Mouse (Mus musculus): ENCODE results near the gene Ppara.
A peak's percentile ranks its signal among the peaks of the same experiment; 100 is the strongest.

The Ppara gene

DNA sequence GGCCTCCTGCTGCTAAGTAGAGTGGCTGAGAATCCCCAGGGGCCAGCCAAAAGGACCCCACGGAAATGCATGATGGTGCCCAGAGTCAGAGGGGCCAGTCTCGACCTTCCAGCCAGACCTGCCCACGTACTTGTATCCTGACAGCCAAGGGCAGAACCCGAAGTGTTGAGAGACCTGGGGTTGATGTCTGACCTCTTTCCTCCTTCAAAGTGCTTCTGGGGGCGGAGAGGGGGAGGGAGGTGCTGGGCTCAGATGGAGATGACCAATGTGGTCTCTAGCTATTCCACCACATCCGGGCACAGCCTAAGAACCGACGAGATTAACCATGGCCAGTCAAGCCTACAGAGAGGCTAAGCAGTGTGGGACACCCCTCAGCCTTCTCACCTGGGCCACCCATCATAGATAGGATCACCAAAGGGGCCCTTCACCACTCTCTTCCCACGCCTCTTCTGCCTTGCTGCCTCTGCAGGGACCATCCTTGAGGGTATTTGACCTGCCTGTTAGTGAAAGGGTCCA lies 29.7 kb upstream of the Ppara start:
- DNase-seq (ENCODE audit: low spot score), result no peak

- DNase-seq (ENCODE audit: low spot score), result no peak
Observed at GRCm38 (mm10) chr15:85705566-85706332, 29.0 kb upstream of the Ppara start.

DNA sequence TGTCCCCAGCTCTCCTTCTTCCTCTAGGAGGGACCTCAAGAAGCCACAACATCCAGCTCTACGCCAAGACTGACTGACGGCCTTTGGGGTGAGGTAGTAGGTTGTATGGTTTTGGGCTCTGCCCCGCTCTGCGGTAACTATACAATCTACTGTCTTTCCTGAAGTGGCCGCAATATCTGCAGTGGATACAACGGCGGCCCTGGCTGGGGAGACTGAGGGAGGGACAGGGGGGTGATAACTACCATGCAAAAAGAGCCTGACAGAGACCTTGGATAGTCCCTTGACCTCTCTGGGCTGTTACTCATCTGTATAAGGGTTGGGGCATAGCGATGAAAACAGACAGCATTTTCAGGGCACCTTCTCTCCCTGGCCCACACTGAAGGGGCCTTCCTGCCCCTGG lies 28.3 kb upstream of the Ppara start:
- DNase-seq (ENCODE audit: low spot score), result no peak

GRCm38 (mm10) chr15:85707017-85707416 lies 27.8 kb upstream of the Ppara start:
- DNase-seq (ENCODE audit: low spot score), result no peak

GRCm38 (mm10) chr15:85707458-85708030 lies 27.2 kb upstream of the Ppara start:
- DNase-seq (ENCODE audit: low spot score), result no peak

DNA sequence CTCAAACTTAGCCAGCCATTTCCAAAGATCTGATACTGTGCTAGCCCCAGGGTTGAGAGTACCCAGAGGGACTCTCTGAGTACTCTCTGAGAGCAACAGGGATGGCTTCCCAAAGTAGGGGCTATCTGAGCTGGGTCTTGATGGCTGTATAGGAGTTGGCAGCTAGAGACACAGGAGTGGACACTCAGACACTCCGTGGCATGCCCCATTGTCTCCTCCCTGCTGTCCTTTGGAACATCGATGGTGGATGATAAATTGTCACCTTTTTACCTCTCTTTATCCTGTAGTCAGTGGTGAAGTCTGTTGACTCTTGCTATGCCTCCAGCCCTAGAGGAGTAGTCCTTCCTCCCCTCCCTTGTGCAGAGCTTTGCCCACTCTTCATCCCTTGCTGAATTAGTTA lies 26.6 kb upstream of the Ppara start:
- DNase-seq (ENCODE audit: low spot score), result no peak

DNA sequence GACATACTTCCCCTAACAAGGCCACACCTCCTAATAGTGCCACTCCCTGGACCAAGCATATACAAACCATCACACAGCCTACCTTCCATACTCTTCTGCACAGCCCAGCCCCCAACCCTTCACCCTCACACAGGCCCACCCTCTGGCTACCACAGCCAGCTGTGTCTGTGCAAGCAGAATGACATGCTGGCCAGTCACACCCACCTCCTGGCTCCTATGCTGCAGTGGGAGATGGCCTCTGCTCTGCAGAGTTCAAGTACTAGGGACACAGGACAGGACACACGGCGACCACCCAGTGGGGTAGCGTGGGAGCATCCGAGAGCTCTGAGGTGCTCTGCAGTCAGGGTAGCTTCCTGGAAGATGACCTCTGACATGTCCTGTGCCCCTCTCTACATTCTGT lies 25.9 kb upstream of the Ppara start:
- no peak for DNase-seq (ENCODE audit: low spot score)

DNA sequence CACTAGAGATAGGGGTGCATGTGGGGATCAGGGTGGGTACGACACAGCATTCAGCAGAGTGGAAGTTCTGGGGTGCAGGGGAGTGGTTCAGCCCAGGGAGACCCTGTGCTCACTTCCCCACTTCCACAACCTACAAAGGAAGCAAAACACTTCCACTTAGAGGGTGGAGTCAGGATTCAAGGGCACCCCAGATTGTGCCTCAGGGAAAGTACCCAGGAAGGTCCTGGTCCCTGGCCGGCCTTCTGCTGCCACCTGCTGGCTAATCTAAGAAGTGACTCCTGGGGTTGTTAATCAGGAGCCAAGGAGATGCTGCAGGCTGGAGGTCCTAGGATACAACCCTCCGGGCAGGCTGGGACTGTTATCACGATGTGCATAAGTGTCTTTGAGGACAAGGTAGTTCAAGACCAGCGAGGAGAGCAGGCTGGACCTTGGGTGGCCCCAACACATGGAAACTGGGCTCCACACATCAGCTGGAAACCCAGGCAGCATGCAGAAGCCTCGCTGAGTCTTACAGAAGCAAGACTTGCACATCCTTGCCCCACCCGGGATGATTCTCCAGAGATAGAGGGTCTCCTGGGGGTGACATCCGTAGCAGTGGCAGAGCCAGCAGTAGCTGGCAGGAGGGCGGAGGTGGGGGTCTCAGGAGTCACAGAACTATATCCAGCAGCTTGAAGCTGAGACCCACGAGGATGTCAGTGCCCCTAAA lies 25.4 kb upstream of the Ppara start:
- peak; percentile 49 for DNase-seq (ENCODE audit: low spot score)

DNA sequence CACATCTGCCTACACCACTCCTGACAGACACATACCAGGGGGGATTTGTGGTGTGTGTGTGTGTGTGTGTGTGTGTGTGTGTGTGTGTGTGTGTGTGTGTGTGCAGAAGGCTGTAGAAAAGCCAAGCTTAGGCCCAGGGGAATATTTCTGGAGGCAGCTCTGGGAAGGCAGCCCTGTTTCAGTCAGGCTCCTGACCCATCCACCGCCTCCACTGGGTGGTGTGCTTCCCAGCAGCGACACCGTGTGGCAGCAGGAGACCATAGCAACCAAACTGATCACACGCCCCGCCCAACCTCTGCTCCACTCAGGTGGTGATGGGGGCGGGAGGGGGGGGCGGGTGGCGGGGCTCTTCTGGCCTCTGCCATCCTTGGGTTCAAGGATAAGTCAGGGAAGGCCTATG lies 24.6 kb upstream of the Ppara start:
- DNase-seq (ENCODE audit: low spot score), result peak; percentile 53

DNA sequence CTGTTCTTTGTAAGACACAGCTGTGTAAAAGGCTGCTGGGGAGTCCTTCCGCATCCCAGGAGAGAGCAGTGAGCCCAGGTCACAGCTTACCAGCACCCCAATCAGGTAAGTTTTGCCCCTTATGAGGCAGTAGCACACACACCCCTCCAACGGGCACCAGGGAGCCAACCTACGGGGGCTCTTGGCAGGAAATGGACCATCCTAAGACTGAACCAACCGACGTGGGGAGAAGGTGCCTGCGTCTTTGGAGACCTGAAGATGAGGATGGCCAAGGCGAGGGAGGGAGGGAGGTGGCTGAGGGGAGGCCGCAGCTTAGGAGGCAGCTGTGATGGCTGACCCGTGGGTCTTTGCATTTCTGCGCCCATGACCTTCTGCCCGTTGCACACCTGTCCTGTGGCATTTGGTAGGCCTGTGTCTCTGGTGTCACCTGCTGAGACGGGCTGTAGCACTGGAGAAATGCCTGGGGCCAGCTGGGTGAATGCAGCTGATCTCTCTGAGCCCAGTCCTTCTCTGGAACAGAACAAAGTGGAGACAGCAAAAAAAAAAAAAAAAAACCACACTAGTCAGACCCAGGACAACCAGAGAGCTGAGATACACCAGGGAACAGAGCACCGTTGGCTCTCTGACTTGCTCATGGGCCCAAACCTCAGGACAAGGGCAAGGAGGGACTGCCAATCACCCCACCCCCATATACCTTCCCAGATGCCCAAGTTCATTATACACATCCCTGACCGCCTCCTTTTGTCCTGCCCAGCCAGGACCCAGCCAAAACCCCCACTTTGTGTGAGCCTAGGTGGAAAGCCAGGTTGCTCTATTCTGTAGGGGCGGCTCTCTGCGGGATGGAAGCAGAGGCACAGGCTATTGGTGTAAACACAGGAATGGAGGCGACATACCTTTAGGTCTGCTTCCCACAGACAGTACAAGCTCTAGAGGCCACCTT lies 23.9 kb upstream of the Ppara start:
- no peak for DNase-seq (ENCODE audit: low spot score)

DNA sequence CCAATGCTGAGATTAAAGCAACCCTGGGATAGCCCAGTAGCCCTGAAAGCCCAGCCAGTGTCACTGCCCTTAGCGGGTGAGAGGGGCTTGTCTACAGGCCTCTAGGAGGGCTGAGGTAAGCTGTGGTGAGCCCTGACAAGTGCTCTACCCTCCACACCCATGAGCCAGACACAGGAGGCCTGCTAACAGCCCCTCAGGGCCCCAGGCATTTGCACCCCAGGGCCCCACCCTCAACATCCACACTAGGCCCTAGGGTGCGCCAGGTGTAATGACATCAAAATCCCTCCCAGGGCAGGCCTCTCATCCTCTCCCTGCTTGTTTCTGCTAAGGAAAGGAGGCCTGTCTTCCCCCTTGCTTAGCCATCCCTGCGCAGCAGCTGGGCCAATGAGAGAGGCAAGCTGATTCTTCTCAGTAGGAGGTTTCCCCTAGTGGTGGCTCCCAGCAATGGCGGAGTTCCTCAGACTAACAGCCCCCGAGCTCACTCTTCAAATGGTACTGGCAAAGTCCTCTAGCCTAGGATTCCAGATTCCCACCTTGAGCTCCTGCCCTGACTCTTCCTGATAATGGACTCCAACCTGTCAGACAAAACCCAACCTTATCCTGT lies 22.1 kb upstream of the Ppara start:
- peak; percentile 22 for DNase-seq (ENCODE audit: low spot score)

DNA sequence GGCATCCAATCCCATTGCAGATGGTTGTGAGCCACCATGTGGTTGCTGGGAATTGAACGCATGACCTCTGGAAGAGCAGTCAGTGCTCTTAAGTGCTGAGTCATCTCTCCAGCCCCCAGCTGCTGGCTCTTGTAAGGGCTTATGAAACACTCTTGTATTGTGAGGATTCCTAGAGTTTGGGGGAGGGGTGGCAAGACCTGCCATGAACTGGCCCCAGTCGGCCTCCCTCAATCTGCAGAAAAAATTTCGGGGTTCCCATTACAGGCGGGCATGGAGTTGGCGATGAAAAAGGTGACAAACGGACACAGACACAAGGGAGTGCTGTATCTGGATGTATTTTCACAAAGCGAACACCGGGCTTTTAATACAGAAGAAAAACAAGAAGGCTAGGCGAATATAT lies 21.4 kb upstream of the Ppara start:
- no peak for DNase-seq (ENCODE audit: low spot score)

- no peak for DNase-seq (ENCODE audit: low spot score)
Observed at GRCm38 (mm10) chr15:85715059-85715458, 19.7 kb upstream of the Ppara start.

DNA sequence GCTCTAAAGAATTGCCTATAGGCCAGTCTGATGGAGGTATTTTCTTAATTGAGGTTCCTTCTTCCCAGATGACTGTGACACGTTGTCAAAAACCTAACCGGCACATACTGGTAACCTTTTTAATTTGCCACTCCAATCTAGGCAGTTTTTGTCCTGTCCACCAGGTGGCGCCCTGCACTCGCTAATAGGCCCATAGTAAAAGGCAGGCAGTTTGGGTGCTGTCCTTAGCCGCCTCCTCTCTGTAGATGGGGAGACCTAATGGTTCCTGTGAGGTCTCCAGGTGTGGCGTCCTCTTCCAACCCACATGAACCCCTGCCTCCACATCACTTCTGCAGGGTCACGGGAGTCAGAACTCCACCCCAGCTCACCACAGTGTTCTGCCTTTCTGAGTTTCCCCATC lies 18.7 kb upstream of the Ppara start:
- peak; percentile 65 for DNase-seq (ENCODE audit: low spot score)

GRCm38 (mm10) chr15:85716591-85716990 lies 18.2 kb upstream of the Ppara start:
- DNase-seq (ENCODE audit: low spot score), result no peak

DNA sequence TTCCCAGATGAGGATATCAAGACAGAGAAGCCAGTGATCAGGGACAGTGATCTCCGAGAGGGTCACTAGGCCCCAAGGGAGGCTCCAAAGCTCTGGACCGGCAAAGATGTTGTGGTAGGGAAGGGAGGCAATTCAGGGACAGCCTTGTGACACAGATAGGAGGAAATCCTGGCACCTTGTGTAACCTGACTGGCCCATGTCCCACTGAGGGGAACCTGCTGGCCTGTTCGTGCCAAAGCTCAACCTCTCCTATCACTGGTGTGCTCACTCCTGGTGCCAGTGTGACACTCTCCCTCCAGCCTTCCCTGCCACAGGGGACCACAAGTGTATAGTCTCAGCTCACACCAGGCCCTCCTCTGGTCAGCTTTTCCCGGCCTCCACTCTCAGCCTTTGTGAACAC lies 17.8 kb upstream of the Ppara start:
- no peak for DNase-seq (ENCODE audit: low spot score)

DNA sequence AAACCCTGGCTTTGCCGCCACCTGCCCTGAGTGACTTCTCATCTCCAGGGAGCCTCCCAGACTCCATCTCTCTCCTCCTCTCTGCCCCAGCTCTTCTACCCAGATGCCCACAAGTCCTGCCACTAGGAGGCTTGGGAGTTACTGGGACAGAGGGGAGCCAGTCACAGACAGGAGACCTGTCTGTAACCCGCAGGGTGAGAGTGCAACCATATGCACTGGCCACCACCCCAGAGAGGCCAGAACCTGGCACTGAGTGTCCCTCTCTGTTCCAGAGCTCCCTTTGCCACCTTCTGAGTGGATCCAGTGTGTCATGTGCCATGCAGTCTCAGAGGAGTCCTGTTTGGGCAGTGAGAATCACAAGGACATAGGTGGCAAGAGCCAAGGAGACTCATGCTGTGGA lies 17.0 kb upstream of the Ppara start:
- no peak for DNase-seq (ENCODE audit: low spot score)

GRCm38 (mm10) chr15:85719017-85719416 lies 15.8 kb upstream of the Ppara start:
- DNase-seq (ENCODE audit: low spot score), result no peak

- DNase-seq (ENCODE audit: low spot score), result no peak
Observed at GRCm38 (mm10) chr15:85720366-85720841, 14.4 kb upstream of the Ppara start.

DNA sequence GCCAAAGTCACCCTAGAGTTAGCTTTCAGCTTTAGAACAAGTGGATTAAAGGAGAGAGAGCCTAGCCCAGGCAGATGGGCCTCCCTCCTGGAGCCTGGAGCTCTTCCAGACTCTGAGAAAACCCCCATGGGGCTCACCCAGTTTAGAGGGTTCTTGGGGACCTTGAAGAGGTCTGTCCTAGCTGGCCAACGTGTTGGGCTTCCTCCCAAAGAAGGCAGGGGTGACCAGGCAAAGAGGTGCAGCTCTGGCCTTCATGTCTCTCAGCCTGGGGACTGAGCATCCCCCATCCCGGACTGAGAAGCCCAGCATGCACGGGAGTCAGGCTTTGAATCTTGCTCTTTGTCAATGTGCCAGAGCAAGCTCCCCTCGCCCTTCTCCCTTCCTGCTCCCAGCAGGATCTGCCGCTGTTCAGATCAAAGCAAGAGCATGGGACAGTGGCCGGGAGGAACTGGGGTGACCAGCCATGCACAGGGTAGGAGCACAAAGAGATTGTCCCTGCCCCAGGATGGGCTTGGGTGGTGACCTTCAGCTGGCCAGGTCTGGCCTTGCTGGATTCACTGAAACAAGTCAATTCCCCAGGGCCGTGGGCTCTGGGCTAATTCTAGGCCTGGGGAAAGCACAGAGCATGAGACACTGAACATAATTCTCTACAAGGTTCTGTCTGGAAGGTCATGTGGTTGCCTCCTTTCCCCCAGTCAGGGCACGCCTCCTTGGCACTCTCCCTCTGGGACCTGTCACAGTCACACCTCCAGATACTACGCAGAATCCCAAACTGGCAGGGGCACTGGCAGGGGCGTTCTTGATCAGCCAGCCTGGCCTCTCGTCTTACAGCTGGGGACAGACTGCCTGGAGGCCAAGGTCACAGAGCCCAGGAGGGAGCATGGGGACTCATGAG lies 10.3 kb upstream of the Ppara start:
- no peak for DNase-seq (ENCODE audit: low spot score)
